Mouse (Mus musculus) c-Kit-positive CD71-positive TER-119-positive erythroid progenitor cells, embryonic 14.5 days (primary cell): ENCODE data around the gene Crybb1.
A peak's percentile ranks its signal among the peaks of the same experiment; 100 is the strongest.

Experiments used
- DNase-seq: peaks from one replicate; pipeline ENCODE4 v3.0.0-alpha.2; 2013; ENCODE audit warnings: low spot score

The Crybb1 gene

DNA sequence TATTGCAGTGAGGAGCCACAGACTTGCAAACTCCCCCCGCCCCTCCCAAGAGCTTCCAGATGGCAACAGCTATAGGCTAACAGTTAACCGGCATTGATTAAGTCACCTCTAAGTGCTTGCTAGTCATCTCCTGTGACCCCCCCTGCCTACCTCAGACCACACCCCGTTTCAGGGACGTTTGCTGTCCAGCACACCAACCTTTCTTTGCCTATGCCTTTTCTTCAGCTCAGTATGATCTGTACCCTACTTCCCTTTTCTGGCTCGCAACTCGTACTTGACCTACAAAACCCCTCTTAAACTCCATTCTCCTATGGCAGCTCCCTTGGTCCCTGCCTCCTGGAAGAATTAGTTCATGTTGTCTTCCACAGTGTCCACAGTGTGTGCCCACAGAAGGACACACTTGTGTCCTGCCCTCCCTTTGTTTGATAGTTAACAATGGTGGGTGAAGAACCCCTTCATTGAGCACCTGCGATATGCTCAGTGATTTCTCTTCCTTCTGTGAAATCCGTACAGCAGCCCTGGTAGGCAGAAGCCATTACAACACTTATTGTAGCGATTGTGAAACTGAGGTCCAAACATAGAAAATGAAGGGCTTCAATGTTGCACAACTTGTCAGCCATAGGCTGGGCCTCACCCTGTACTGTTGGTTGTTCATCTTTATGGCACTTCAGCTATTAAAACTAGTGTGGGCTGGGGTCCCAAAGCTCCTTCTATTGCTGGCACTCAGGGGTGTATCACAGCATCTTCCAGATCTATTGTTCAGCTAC is 10.6 kb downstream of the Crybb1 start:
- no peak for DNase-seq

DNA sequence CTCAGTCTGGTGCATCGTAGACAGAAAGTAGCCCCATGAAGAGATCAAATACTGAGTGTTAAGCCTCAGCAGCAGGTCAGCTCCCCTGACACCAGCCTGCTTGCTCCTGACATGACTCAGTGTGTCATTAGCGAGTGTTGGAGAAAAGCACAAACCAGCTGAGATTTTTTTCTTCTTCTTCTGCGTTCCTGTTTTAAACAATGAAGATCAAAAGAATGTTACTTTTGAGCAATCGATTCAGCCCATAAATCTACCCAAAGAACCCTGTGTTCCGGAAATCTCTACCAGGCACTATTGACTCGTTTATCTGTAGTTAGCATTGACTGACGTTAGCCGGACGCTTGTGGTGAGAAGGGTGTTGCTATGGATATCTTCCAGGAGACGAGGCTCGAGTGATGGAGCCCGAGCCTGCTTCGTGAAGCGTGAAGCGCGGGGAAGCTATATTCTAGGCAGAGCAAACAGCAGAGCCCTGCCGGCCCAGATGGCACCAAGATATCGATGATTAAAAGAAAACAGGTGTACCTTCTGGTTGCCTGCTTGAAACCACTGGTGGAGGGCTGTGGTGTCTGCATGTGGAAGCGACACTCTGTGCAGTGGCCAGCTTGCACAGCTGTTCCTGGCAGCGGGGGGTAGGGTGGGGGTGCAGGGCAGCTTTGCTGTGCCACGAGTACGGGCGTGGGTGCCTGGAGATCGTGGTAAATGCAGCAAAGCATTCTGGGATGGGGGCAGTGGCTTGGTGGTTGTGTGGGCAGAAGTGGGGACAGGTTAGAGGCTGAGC is 15.3 kb downstream of the Crybb1 start:
- DNase-seq, result no peak

DNA sequence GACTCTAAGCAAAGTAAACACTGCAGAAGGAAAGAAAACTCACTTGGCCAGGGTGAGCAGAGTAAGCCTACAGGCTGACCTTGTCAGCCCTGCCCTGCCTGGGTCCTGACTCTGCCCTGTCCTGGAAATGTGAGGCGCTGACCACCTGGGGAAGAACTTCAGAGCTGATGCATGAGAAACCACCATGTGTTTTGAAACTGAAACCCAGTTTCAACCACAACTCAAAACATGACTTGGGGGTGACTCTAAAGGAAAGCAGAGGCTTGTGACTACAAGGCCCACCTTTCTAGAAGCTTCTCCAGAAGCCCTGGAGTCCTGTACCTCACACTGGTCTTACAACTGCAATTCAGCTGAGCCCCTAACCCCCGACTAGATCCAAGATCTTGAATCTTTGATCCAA is 17.3 kb downstream of the Crybb1 start:
- DNase-seq, result no peak

DNA sequence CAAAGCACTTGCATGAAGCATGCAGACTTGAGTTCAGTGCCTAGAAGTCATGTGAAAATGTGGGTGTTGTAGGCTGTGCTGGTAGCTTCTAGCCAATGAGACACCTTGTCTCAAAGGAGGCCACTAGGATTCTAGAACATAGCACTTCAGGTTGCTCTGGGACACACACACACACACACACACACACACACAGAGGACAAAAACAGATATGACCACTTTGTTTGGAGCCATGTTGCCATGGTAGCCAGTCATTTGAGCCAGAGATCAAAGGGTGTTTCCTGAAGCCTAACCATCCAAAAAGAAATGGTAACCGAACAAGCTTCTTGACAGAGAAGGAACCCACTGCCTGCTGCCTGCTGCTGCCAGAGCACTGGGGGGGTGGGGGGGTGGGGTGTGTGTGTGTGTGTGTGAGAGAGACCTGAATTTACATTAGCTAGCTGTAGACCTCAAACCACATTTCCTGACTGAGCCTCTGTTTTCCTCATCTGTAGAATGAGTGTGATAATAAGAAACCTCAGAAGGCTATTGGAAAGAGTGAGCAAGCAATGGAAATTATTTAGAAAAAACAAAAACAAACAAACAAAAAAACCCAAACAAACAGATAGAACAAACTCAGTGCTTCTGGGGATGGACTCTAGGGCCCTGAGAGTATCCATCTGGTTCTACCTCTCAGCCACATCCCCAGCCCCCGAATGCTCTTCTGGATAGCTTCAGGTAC is 18.3 kb downstream of the Crybb1 start:
- no peak for DNase-seq

DNA sequence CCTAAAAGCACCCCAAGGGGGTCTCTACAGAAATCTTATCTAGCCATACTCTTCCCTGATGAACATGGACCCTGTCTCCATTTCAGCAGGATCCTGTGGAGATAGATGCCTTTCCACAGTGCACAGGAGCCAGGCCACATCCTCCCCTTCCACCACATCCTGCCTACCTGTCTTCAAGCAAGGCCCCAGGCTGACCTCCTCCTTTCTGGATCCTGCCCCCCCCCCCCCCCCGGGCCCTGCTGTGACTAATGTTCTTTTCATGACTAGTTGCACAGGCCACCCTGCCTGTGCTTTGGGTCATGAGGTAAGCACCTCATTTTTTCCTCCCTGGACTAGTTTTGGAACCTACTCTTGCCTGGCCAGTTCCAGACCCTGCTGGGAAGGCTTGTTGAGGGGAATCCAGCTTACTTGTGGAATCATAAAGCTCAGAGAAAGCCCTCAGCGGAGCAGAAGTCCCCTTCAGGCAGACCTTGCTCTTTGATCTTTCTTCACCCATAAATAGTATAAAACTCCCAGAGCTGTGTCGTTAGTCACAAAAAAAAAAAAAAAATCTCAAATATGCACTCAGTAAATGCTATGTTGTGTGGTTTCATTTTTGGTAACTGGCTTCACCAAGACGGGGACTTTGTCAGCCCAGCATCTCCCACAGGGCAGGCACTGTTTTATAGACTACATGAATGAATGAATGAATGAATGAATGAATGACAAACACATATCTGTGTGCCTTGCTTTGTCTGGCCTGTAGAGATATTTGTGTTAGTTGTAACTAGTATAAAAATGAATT is 19.6 kb downstream of the Crybb1 start:
- DNase-seq, result no peak

DNA sequence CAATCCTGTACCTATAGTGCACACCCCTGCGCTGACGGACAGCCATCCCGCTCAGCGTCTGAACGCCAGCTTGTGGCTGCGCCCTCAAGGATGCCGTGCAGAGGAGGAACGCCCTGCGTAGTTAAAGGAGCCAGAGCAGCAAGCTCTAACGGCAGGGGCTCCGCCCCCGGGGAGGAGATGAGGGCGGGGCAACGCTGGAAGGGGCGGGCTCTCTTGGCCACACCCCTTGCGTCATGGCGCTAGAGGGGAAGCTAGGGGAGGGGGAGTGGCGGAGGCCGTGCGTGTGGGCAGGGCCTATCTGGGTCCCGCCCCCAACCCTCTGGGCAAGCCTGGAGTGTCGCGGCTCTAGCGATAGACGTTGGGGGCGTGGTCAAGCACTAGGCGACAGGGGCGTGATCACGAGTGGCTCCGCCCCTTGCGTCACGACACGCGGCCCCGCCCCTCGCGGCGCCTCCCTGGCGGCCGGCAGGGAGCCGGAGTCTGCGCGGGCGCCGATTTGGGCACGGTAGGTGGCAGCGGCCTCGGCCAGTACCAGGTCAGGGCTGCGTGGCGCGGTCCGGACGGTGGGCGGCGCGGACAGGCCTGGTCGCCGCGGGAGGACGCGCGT is 20.8 kb downstream of the Crybb1 start, which contains the start of gene Tpst2:
TSS of gene Tpst2 (plus strand) at position 425 of the 607 bp plus-strand sequence.
- DNase-seq, result peak; percentile 99

DNA sequence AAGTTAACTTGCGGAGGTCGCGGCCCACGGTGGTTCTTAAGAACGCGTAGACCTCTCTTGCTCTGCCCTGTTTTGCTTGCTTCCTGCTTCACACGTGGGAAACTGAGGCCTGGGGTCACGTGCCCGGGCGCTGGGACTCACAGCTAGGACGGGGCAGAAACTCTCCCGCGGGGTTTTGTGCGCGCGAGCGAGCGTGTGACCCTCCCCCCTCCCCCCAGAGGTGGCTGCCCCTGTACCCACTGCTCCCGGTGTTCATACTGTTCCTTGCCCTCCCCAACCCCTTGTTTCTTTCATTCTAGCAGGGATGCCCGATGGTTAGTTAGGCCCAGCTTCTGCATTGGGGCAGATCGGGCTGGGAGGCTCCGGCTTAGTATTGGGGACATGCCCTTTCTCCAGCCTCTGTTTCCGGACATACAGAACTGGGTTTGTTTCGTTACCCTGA is 21.3 kb downstream of the Crybb1 start:
- peak; percentile 34 for DNase-seq

DNA sequence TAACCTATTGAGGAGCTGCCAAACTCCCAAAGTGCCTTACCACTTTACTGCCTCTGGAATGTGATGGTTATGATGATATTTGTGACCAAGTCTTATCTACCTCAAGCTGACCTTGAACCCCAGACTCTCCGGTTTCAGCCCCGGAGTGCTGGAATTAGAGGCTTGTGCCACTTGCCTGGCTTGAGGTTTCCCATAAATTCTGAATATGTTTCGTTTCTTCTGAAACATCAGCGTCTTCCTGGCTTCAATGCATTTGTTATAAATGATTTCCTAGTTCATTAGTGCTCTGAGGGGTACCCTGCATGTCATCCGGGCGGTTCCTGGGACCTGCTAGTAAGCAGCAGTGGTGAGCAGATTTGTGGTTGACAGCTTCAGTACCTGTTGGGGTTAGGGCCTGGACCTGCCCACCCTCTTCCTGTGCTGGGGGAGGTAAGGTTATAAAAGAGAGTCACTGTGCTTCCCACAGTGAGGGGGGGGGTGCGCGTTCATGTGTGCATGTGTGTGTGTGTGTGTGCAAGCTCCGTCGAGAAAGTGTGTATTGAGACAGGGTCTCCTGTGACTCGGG is 22.4 kb downstream of the Crybb1 start:
- no peak for DNase-seq

DNA sequence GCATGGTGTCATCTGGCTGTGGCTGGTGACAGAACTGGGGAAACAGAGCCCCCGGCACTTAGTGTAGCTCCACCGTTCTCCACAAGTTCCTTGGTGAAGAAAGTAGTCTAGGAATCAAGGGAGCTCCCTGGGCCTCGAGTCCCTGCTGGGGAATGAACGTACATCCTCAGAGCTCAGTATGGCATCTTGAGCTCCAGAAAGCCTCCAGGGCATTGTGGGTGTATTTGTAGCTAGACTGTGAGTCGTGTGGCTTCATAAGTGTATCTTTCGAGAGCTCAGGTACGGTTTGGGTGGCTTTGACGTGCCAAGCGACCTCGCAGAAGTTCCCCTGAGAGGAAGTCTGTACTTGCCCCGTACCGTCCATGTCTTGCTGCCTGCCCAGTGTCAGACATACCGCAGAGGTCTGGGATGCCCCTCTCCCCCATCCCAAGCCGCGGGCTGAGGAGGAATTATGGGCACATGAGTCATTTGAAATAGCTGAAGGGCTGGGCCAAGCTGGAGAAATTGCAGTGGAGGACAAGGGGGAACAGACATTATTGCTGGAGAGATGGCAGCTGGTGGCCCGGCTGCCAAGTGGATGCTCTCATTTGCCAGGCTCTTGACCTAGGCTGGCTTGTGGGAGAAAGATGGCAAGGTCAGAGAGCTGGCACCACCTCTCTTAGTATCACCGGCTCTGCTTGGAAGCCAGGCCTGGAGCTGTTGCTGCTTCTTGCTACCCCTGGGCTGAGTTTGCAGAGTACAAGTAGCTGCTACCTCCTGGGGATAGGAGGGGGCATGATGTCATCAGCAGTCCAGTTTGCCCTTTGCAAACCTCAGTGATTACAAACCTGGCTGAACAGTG is 23.8 kb downstream of the Crybb1 start:
- DNase-seq, result no peak

DNA sequence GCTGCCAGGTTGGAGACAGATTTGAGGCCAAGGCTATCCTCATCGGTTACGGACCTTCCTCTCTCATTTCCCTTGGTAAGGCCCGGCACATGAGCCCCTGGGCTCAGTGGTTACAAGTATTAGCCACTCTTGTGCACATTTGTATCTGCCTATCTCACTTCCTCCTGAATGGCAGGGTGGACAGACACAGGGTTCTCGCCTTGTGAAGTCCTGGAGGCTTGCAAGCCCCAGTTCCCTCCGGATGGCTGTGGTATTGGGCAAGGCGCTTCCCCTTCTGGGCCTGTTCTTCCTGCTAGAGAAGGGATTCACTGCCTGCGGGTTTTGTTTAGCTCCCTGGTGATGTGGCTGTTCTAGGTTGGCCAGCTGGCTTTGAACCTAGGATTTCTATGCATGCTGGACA is 24.5 kb downstream of the Crybb1 start:
- DNase-seq, result no peak

DNA sequence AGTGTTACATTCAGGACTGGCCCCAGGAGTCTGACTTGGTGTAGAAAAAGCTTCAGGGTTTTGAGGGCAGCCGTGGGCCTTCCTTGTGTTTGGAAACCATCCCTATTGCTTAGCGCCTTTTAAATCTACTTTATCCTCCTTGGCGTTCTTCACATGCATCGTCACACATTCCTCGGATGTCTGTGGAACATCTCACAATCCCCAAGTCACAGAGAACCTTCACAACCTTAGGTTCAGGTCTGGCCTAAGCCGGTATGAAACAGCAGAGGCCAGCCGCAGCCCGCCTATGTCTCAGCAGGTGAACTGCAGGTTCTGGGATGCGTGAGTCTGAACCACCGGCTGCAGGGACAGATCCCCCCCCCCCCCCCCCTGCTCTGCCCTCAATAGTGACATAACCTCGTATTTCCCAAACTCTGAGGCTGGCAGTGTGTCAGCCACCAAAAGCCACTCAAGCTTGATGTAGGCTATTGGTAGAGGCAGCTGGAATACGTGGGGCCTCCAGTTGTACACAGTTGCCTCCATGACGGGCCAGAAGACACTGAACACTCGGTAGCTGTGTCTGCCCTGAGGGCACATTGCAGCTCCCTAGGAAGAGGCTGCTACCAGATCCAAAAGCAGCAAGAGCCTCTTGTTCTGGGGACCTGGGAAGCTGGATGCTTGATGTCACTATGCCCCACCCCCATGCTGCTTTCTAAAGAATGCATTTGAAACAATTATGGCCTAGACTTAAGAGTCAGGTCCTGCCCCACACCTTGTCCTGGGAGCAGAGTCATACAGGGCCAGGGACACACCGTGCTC is 25.4 kb downstream of the Crybb1 start:
- no peak for DNase-seq

DNA sequence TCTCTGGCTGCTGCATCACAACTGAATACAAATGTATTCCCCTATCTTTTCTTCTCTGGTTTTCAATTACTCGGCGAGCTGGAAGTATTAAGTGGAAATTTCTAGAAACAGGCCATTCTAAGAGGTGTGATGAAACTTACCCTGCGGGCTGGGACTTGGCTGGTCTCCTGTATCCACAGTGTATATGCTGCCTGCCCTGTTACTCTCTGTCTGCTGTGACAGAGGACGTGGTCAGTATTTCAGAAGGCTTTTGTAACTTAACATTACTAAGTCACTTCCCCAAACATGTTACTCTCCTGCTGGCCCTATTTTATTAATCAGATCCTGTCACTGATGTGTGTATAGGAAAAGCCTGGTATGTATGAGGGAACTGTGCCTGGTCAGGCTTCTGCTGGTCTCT is 26.1 kb downstream of the Crybb1 start:
- no peak for DNase-seq

DNA sequence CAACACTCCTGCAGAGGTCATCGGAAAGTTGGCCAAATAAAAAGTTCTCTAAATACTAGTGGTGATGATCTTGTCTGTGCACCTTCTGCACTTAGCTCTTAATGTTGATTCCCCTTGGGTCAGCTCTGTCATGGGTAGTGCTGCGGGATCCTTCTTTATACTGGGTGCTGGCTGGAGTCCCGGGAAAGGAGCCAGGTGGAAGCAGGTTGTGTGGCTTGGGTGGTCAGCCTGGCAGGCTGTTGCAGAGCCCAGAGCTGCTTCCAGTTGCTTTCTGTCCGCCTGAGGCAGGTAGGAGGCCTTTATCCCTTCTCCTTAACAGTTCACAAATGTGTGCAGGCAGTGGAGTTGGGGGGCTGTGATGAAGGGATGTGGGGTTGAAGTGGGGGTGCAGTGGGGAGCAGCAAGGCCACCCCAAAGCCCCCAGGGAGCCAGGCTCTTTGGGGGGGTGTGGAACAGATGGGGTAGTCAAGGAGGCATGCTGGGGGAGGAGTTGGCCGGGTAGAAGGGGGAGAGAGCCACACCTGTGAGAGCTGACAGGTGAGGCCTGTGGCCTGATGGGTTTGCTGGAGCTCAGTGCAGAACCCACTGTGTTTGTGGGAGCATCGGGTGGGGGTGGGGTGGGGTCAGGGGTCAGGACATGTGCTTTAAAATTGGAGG is 26.6 kb downstream of the Crybb1 start:
- DNase-seq, result no peak

DNA sequence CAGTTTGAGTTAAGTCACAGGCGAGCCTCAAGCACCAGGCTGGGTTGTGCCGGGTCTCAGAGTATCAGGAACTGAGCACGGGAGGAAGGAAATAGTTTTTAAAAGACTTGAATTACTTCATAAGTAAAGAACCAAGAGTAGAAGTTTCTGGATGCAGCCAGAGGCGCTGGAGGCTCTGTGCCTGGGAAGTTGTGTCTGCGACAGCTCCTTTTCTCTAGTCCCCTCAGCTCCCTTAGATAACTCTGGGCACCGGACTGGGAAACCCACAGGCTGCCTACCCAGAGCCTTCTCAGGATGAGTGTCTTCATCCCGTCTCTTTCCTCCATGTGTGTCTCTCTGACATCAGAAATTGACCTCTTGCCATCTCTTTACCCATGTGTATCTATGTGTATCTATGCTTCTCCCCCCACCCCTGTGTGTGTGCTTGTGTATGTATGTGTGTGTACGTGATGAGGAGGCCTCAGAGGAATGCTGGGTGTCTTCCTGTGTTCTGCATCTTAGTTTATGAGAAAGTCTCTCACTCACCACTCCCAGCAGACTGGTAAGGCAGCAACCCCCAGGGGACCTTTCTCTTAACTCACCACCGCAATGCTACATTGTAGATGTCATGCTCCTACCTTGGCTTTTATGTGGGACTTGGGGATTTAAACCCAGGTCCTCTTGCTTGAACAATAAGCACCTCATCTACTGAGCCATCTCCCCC is 27.3 kb downstream of the Crybb1 start:
- no peak for DNase-seq

DNA sequence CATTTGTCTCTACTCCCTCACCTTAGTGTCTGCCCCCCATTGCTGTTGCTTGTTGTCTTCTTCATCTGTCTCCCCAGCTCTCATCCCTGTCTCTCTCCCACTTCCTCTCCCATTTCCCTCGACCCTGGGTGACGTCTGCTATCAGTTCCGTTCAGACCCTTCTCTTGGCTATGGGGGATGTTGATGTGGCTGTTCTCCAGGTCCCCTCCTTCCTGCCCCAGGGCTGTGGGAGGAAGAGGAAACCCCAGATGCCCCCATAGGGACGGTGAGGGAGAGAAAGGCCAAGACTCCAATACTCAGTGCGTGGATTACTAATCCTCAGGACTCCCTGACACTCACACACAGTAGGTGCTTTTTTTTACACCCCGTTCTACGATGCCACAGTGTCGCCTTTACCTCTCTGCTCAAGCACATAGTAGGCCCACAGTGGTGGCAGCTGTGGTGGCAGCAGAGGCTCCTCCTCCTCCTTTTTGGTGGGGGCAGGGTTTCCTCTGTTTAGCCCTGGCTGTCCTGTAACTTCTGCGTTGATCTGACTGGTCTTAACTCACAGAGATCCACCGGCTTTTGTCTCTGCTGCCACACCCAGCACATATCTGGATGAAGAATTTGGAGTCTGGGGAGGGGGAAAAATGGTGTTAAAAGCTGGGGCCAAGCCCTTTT is 28.1 kb downstream of the Crybb1 start:
- no peak for DNase-seq

DNA sequence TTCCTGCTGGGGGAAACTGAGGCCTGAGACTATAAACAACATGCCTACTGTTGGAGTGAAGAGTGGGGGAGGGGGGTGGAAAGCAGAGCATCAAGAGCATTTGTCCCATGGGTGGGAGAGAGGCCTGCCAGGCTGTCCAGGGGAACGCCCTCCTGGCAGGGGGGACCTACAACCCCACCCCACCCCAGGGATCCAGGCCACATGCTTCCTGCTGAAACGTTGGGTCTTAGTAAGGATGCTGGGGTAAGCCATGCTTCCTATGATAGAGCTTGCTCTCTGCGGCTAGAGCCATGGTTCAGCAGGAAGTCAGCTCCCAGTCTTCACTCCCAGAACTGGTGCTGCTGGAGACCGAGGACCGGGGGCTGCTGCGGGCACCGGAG is 28.6 kb downstream of the Crybb1 start:
- DNase-seq, result no peak

DNA sequence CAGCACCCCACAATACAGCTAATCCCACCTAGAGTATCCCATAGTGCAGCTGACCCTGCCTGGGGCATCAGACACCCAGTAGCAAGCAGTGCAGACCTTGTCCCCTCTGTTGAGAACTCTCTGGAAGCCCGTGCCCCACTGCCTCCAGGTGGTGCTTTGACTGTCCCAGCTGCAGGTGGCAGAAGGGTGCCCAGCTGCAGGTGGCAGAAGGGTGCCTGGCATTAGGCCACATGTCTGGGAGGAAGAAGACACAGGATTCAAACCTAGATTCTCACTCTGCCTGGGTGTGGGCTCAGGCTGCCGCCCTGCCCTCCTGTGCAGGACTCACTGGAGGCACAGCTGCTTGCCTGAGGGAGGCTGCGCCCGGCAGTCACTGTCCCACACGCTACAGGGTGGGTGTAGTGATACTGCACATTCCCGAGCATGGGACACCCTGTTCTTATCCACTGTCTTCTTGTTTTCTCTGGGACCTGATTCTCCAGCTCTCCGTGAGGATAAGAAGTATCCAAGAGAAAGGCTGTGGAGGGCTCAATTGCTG is 30.0 kb downstream of the Crybb1 start:
- no peak for DNase-seq

DNA sequence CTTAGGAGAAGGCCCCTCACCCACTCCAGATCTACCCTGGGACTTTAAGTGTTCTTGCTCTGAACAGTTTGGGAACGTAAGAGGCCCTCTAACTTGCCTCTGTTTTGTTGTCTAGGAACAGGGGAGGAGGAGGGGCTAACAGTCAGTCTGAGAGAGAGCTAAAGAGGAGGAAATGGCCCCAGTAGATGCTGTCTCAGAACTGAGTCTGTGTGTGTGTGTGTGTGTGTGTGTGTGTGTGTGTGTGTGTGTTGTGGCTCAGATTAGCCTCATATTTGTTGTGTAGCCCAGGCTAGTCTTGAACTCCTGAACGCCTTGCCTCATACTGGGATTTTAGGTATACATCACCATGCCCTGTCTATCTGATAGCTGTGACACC is 31.0 kb downstream of the Crybb1 start:
- no peak for DNase-seq
